Mouse (Mus musculus) adipocyte (in vitro differentiated cells): ENCODE results near the gene Pop7.
A peak's percentile ranks its signal among the peaks of the same experiment; 100 is the strongest.

Source experiments
- DNase-seq: peaks from one replicate; pipeline ENCODE4 v3.0.0-alpha.2; 2016; ENCODE audit warnings: low spot score

Pop7 gene

GRCm38 (mm10) chr5:137528247-137528968, 26.1 kb upstream of the Pop7 start:
- DNase-seq, result no peak

DNA sequence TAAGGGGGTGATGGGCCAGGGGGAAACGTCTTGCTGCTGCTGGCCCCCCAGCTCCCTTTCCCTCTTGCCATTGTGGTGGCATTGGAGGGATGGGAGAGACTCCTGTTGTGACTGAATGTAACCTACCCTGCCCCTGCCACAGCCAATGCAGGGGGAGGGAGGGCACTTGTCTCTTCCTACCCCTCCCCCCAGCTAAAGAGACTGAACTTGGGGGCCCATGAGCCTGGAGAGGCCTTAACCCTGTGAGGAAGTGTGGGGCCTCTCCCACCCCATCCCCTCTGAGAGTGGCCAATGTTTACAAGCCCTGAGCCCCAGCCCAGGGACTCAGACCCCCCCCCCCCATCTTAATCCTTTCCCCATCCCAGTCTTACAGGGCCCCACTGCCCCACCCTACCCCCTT, 25.1 kb upstream of the Pop7 start:
- DNase-seq, result no peak

GRCm38 (mm10) chr5:137526192-137526936, 24.0 kb upstream of the Pop7 start:
- DNase-seq, result peak; percentile 53

GRCm38 (mm10) chr5:137525511-137525910, 23.2 kb upstream of the Pop7 start:
- DNase-seq, result no peak

DNA sequence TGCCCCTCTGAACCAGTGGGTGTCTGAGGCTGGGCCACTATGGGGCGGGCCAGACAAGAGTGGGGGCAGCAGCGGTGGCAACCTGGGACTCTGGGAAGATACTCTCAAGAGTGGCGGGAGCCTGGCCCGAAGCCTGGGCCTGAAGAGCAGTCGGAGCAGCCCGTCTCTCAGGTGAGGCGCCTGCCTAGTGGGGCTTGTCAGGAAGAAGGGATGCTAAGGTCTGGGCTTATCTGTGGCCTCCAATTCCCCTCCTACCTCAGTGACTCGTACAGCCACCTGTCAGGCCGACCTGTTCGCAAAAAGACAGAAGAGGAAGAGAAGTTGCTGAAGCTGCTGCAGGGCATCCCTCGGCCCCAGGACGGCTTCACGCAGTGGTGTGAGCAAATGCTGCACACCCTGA, 22.4 kb upstream of the Pop7 start:
- no peak for DNase-seq

- no peak for DNase-seq
These were observed 21.9 kb upstream of the Pop7 start for GRCm38 (mm10) chr5:137524251-137524515.

DNA sequence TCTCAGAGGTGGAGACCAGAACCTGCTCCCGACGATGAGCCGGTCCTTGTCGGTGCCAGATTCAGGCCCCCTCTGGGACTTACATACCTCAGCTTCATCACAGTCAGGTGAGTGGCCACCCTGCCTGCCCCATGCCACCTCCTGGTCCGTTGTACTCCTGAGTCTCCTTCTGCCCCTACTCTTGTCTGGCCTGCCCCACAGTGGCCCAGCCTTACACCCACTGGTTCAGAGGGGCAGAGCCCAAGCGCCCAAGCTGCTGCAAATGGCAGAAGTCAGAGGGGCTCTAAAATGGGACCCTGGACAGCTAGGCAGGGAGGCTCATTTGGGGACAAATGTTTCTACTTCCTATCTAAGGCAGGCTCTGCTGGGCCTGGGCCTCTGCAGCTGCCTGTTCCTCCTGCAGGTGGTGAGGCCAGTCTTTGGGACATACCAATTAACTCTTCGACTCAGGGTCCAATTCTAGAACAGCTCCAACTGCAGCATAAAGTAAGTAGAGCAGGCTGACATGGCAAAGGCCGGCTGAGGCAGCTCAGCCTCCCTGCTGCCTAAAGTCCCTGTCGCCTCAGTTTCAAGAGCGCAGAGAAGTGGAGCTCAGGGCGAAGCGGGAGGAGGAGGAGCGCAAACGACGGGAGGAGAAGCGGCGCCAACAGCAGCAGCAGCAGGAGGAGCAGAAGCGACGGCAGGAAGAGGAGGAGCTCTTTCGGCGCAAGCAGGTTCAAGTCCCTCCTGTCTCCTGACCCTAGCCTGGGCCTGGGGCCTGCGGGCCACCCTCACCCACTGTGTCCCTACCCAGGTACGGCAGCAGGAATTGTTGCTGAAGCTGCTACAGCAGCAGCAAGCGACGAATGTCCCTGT, 21.3 kb upstream of the Pop7 start:
- DNase-seq, result no peak

- no peak for DNase-seq
These were observed 20.4 kb upstream of the Pop7 start for GRCm38 (mm10) chr5:137522711-137523110.

- no peak for DNase-seq
These were observed 19.5 kb upstream of the Pop7 start for GRCm38 (mm10) chr5:137521861-137522260.

GRCm38 (mm10) chr5:137519691-137520550, 17.6 kb upstream of the Pop7 start:
- DNase-seq, result no peak

DNA sequence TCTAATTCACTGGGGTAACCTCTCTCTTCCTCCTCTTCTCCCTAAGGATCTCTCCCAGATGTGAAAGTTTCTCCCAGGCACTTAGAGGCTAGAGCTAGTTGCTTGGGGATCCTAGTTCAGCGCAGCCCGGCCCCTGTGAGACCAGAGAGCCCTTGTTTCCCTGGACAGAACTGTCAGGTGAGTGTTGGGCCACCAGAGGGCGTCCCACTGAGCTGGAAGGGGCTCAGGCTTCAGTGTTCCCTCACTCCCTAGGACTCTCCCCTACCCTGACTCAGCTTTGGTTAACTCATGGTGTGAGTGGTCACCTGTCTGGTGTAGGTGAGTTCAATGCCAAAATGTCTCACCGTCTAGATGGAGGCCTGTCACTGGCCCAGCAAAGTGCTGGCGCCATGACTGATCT, 16.1 kb upstream of the Pop7 start, which contains the start of gene Gigyf1:
Gene Gigyf1 (plus strand): TSS at position 113 of the 400 bp plus-strand sequence.
- no peak for DNase-seq

- DNase-seq, result no peak
These were observed 12.5 kb upstream of the Pop7 start for GRCm38 (mm10) chr5:137514811-137515210.

- DNase-seq, result peak; percentile 49
These were observed 11.8 kb upstream of the Pop7 start for GRCm38 (mm10) chr5:137513951-137514721.

DNA sequence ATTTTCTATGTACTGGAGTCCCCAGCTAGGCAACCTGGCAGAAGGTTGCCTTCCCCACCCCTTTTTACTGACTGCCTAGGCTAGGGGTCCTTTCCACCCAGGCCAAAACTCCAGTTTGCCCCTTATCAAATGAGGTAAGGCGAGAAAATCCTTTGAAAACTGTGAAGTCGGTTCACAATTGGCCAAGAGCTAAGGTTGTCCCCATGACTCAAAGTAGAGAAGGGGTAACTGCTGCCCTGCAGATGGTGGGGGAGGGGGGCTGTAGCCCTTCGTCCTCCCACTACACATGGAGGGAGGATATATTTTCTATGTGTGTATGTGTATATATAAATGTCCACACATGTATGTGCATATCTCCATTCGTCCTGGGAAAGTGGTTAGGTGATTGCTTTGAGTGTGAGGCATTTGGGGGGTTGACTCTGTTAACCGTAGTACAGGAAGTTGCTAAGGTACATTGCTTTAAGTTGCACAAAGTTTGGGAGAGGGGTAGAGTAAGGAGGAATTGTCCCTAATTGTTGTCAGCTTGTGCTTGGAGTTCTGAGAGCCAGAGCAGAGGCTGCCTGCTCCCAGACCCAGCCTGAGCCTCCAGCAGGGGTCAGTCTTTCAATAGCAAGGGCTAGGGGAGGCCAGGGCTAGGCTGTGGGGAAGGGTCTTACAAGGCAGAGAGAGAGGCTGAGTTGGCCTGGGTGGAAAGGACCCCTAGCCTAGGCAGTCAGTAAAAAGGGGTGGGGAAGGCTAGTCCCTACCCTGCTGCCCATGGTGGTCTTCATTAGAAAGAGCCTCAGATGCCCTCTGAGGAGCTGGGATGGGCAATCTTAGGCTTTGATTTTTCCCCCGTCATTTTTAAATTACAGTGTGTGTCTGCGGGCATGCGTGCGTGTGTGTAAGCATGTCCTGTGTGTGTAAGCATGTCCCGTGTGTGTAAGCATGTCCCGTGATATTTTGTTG, 10.8 kb upstream of the Pop7 start:
- DNase-seq, result peak; percentile 60

DNA sequence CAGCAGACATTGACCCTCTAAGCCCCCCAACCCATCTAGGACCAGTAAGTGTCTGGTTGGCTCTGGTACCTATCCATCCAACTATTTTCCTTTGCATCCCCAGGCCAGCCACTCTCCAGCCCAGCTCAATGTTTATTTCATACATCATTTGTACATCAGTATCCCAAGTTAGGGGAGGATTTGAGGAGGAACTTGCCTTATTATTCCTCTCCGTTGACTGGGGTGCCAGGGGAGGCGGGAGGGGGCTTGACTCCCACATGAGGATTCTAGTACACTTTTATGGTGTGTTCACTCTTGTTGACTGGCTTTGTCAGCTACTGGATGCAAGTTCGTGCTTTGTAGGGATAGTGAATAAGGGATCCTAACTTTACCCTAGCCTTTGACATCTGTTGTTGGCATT, 9.4 kb upstream of the Pop7 start:
- DNase-seq, result no peak

- DNase-seq, result no peak
These were observed 8.5 kb upstream of the Pop7 start for GRCm38 (mm10) chr5:137510573-137511390.

GRCm38 (mm10) chr5:137510014-137510501, 7.7 kb upstream of the Pop7 start:
- DNase-seq, result peak; percentile 67

DNA sequence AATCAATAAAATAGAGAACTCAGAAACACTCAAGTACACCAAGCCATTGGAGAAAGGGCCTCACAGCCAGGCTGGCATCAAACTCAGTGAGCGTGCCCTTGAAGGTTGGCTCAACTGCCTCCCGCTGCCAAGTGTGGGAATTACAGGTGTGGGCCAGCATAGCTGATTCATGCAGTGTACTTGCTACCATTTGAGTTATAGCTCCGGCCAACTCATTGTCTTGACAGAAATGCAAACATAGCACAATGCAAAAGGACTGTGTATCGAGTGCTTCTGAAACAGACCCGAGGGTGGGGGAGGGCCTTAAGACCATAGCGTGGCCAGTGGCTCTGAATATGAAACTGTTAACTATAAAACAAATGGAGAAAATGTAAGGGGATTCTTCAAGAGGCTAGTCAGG, 1.7 kb upstream of the Pop7 start:
- peak; percentile 50 for DNase-seq

DNA sequence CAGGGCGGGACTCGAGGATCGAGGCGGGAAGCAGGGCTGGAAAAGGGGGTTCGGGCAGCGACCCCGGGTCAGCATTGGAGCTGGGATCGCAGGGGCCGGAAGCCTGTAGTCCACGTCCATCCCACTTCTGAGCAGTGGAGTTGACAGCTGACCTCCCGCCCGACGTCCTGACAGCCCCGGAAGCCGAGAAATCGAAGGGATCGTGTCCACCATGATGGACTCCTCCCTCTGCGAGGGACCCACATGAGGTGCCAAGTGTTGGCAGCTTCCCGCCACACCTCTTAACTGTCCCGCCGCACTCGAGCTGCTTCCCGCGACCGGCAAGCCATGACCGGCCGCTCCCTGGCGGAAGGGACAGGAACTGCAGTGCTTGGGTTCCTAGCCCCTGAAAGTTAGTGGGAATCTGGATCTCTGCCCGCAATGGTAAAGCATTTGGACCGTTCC, 371 bp upstream of the Pop7 start:
- peak; percentile 95 for DNase-seq
